Mouse (Mus musculus) limb, embryonic 14.5 days (tissue): ENCODE measurements around the gene Hoxd3. TPM values are rescaled to one million over a fixed set of nuclear protein-coding genes. Genes with fewer than 3 reads are reported as not detected.

ENCODE experiments used
- ATAC-seq: fragments of 200-750 bp; cut with Nextera tagmentation; 2 replicates; pipeline ENCODE4 v1.8.0; 2017; ENCODE audit warnings: low read depth, moderate number of reproducible peaks, moderate TSS enrichment; ENCODE audit not compliant: low FRiP score
- DNase-seq: peaks from one replicate; pipeline ENCODE4 v3.0.0-alpha.2; 2015; ENCODE audit warnings: low spot score
- H3K27ac ChIP-seq: fragments of 300-500 bp; sonication (generic); replicated peaks from 2 replicates; pipeline ENCODE4 v1.5.1; 2014; ENCODE audit warnings: low read depth, mild to moderate bottlenecking, low read length, moderate library complexity, mixed read lengths
- H3K27me3 ChIP-seq: fragments of 300-500 bp; sonication (generic); 2 replicates; pipeline ENCODE4 v1.6.1; 2014; ENCODE audit warnings: low read length, mixed read lengths; ENCODE audit not compliant: control insufficient read depth, insufficient read depth
- H3K36me3 ChIP-seq: fragments of 300-500 bp; sonication (generic); 2 replicates; pipeline ENCODE4 v1.6.1; 2014; ENCODE audit warnings: mild to moderate bottlenecking, low read length, moderate library complexity, mixed read lengths; ENCODE audit not compliant: control insufficient read depth, insufficient read depth
- H3K4me1 ChIP-seq: fragments of 300-500 bp; sonication (generic); 2 replicates; pipeline ENCODE4 v1.6.1; 2014; ENCODE audit warnings: antibody characterized with exemption, low read length, mixed read lengths; ENCODE audit not compliant: control insufficient read depth, insufficient read depth
- H3K4me2 ChIP-seq: fragments of 300-500 bp; sonication (generic); replicated peaks from 2 replicates; pipeline ENCODE4 v1.6.1; 2014; ENCODE audit warnings: low read depth, mild to moderate bottlenecking, low read length, moderate library complexity; ENCODE audit not compliant: severe bottlenecking
- H3K4me3 ChIP-seq: fragments of 300-500 bp; sonication (generic); replicated peaks from 2 replicates; pipeline ENCODE4 v1.5.1; 2014; ENCODE audit warnings: low read length
- H3K9ac ChIP-seq: fragments of 300-500 bp; sonication (generic); 2 replicates; pipeline ENCODE4 v1.6.1; 2014; ENCODE audit warnings: mild to moderate bottlenecking, low read depth, low read length, moderate library complexity; ENCODE audit not compliant: severe bottlenecking
- H3K9me3 ChIP-seq: fragments of 300-500 bp; sonication (generic); 2 replicates; pipeline ENCODE4 v1.6.1; 2016; ENCODE audit warnings: low read length; ENCODE audit not compliant: control insufficient read depth
- POLR2A ChIP-seq: fragments of 200-500 bp; IDR thresholded peaks from 2 replicates; pipeline ENCODE4 v1.8.0; 2012; ENCODE audit warnings: inconsistent platforms, mild to moderate bottlenecking, moderate library complexity, borderline replicate concordance; ENCODE audit not compliant: insufficient read depth, insufficient read length; ENCODE audit errors: extremely low read depth
- WGBS: fragments of 180-500 bp; shearing (Covaris S2); extraction: QIAGEN DNeasy Blood & Tissue Kit; methylation state at CpG from one replicate; pipeline ENCODE4 v1.1.7; 2014; 5-methylcytosine and 5-hydroxymethylcytosine counted together
- polyA plus RNA-seq, 2 experiments: library from polyadenylated mRNA; depleted of rRNA in 1 of 2; stranded (reverse) in 1 of 2; unstranded in 1 of 2; fragments of >200 nt; fragmentation: Nextera tagmentation in 1 of 2; extraction: Ambion mirVana in 1 of 2; gene quantifications; 2 replicates each; pipeline versions ENCODE4 v1.2.1 to v1.2.3; 2012 to 2014

The Hoxd3 gene
- polyA plus RNA-seq (2012; rRNA removed) (2.3 and 2.8 TPM in 2 replicates), polyA plus RNA-seq (2014; fragmentation: Nextera tagmentation; extraction: Ambion mirVana) (0.59 and 0.95 TPM in 2 replicates)

DNA sequence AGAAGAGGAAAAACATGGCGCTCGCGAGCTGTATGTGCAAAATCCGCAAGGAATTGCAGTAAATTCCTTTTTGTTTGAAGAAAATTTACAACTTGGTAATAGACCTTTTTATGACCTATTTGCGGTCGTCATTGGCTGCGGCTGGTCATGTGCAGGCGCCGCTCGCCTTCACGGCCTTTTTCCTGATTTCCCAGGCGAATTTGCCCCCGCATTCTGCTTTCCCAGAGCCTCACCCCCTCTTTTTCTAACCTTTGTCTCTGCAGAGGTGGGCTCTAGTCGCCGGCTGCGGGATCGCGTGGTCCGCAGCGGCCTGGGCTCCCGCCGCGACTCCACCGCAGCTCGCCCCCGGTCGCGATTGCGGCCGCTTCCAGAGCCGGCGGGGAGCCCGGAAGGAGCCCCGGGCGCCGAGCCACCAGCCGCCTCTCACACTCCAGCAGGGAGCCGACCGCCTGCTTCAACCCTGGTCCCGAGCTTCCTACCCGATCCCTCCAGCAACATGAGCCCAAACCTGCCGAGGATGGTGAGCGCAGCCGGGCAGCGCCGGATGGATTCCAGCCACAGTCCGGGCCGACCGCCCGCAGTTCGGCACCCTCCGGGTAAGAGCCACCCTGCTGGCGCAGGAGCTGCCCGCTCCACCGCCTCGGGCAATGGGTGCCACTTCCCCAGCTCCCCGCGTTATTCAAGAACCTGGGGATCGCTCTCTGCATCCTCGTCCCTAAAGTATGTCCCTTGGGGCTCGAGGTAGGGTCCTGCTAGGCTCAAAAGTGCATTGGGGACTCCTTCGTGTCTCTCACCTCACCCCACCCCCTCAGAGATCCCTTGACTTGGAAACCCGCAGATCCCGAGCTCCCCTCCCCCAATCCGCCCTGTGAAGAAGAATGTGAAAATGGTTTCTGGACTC is at the start of gene Hoxd3, which contains the start of gene Hoxd4:
TSS of gene Hoxd3 (plus strand) at position 207 of the 901 bp plus-strand sequence.
TSS of gene Hoxd4 (plus strand) at position 209 of the 901 bp plus-strand sequence.
- H3K27ac ChIP-seq: peak within 1 kb of the TSS; percentile 58
- H3K4me3 ChIP-seq: peak within 1 kb of the TSS; percentile 47
- DNase-seq (peak; percentile 71), ATAC-seq (0 out of 2 replicates have a peak, but pooled peaks have one; percentile 29)
- no peaks in the 10 kb centered on the region for H3K9me3 ChIP-seq
- peak within 1 kb of the TSS; percentile 68 for H3K4me2 ChIP-seq
- H3K36me3 ChIP-seq: no peaks in the 10 kb centered on the region
- TF ChIP-seq POLR2A: no peak
- WGBS: 1% methylated on average over 65 of the region's 65 CpGs
- H3K9ac ChIP-seq: peak within 1 kb of the TSS; percentile 58
- peaks cover 5% of the 10 kb centered on the region; the same call in 1 of the 2 replicates for H3K4me1 ChIP-seq
- peaks cover 95% of the 10 kb centered on the region for H3K27me3 ChIP-seq

DNA sequence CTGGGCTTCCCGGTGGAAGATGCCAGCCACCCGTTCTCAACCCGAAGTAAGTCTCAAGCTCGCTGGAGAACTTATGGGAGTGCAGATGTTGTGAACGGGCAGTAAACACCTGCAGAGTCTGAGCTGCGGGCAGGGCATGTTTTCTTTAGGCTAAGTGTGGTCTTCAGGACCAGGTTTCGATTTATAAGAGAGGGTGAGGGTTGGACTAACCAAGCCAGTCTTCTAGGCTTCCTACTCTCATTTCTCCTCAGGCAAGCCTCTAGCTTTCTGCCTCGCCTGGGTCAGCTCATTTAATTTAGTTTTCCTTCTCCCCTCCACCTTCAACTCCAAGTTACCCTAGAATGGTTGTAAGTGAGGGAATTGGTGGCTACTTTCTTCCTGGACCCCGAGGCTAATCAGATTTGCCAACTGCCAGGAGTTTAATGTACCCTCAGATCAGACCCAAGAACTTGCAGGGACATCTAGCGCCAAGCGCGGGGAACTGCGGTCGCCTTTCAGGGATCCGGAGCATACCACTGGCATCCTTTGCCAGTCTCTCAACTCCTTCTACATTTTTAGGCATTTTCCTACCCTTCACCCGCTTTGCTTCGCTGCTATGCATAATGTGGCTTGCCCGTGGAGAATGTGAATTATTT is 48.3 kb upstream of the Hoxd3 start:
- Histone ChIP-seq H3K4me1 (no peaks in the 10 kb centered on the region; the same call in 1 of the 2 replicates), H3K36me3 (no peaks in the 10 kb centered on the region), H3K27me3 (peaks cover 35% of the 10 kb centered on the region), H3K9ac (peak overlapping the region; percentile 52), H3K4me2 (peak overlapping the region; percentile 96), H3K4me3 (peak overlapping the region; percentile 23), H3K9me3 (no peaks in the 10 kb centered on the region), H3K27ac (peak overlapping the region; percentile 79)
- no peak for ATAC-seq
- TF ChIP-seq POLR2A: no peak
- 3% methylated on average over 18 of the region's 18 CpGs for WGBS
- DNase-seq: peak; percentile 68

- no peak for TF ChIP-seq POLR2A
- Histone ChIP-seq H3K4me1 (no peaks in the 10 kb centered on the region; the same call in 1 of the 2 replicates), H3K4me2 (peak overlapping the region; percentile 96), H3K9me3 (no peaks in the 10 kb centered on the region), H3K9ac (peak overlapping the region; percentile 99), H3K4me3 (peak overlapping the region; percentile 74), H3K27ac (peak overlapping the region; percentile 96), H3K36me3 (peaks cover 9% of the 10 kb centered on the region), H3K27me3 (peaks cover 33% of the 10 kb centered on the region; the same call in 1 of the 2 replicates)
- DNase-seq (no peak), ATAC-seq (no peak)
- WGBS: 6% methylated on average over 7 of the region's 7 CpGs
Observed at GRCm38 (mm10) chr2:74666411-74666810, 45.3 kb upstream of the Hoxd3 start.

DNA sequence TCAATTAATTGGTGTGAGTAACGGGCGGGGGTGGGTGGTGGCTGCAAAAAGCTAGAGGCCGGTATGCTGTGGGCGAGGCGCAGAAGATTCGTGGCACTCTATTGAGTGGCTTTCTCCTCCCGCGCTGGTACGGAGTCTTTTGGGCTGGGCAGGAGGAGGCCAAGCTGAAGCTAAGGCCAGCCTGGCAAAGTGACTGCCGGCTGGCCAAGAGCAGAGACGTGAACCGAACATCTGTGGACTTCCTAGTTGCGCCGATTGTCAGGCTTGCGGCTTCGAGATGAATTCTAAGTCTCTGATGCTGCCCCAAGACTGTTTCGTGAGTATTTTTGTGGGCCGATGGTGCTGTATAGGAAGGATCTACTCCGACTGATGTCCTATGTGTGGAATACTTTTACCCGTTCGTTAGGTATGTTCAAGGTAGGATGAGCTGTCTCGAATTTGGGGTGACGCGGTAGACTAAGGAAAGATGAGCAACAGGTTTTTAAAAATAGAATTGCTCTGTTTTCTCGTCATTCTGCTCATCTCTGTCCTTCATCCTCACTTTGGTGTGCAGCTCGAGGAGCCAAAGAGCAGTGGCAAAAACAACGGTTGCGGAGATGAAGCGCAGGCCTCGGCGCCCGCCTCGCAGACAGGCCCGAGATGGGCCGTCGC is 44.4 kb upstream of the Hoxd3 start:
- Histone ChIP-seq H3K9me3 (no peaks in the 10 kb centered on the region), H3K4me2 (peak overlapping the region; percentile 96), H3K27ac (peak overlapping the region; percentile 96), H3K9ac (peak overlapping the region; percentile 99), H3K36me3 (peaks cover 9% of the 10 kb centered on the region), H3K4me1 (no peaks in the 10 kb centered on the region), H3K4me3 (peak overlapping the region; percentile 74), H3K27me3 (peaks cover 25% of the 10 kb centered on the region; the same call in 1 of the 2 replicates)
- no peak for DNase-seq
- 2% methylated on average over 35 of the region's 36 CpGs for WGBS
- ATAC-seq: peak; percentile 2; the same call in 1 of the 2 replicates
- TF ChIP-seq POLR2A: 0 out of 2 replicates have a peak, but pooled peaks have one; percentile 20
